Mouse (Mus musculus) ES-CJ7 (cell line): Measurements from ENCODE around the gene Col7a1.

ENCODE experiments used
- DNase-seq: peaks from one replicate; pipeline ENCODE4 v3.0.0; 2011; ENCODE audit warnings: low read depth, low spot score

The Col7a1 gene

DNA sequence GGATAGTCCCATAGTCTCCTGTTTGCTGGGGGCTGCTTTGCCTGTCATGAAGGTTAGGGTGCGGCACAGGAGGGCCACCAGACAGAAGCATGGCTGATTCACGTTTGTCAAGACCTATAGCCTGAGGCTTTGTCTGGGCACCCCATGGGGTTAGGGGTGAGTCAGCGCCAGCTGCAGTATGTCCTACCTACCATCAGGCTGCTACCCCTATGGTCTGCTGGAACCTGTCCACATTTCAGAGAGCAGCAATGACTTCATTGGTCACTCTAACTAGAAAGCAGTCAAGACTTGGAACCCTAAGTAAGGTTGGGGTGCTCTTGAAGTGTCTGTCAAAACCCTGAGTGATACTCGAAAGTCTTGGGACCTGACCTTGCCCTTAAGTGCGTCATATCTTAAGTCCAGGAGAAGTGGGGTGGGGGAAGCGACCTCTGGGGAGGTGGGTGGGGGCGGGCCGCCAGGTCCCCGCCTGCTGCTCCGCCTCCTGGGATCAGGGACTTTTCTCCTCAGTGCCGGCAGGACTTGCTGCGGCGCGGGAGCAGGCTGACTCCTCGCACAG is at the start of gene Col7a1:
Gene Col7a1, plus strand, starts transcription at position 506 of the 556 bp plus-strand sequence.
- DNase-seq: no peak

DNA sequence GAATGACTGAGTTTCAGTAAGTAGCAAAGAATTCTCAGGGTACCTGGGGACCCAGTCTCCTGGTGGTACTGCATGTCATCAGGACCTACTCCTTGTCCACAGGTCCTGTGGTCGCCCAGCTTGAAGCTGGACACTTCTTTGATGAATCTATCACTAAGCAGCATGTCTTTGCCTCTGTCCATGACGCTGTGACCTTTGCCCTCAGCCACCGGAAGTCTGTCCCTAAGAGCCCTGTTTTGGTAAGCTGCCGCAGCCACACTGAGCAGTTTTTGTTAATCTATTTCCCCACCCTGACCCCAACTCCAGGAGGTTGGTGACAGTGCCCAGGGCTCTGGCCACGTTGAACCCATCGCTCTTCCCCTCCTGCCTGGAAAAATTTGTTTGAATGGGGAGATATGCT is 41.1 kb upstream of the Col7a1 start:
- no peak for DNase-seq

DNA sequence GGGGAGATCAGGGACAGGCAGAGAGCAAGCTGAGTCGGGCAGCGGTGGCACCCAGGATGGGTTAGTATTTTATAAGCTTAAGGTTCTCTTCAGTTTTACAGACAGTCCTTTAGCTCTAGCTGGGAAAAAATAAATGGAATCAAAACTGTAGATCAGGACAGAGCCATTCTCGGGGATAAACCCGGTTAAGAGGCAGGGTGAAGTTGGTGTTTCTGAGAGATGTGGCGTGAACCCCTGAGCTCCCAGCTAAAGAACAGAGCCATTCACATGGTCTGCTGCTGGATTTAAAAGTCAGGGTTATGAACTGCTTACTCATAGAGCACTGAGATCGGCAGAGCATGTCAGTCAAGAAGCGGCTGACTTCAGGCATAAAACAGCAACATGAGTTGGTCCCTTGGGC is 40.2 kb upstream of the Col7a1 start:
- no peak for DNase-seq

DNA sequence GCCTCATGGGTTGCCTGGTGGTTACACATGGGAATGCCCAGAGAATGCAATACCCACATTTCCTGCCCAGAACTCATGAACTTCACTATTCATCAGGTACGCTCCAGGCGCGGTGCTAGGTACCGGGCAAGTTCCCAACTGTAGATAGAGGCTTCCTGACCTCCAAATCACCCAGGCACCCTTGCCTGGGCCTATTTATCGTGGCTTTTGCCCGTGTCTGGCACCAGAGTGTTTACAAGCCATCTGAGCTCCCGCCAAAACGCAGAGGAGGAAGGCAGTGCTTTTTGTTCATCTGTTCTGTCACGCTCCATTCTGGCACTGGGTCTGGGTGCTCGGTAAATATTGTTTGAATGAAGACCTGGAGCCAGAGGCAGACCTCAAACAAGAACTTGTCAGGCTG is 39.8 kb upstream of the Col7a1 start:
- no peak for DNase-seq

DNA sequence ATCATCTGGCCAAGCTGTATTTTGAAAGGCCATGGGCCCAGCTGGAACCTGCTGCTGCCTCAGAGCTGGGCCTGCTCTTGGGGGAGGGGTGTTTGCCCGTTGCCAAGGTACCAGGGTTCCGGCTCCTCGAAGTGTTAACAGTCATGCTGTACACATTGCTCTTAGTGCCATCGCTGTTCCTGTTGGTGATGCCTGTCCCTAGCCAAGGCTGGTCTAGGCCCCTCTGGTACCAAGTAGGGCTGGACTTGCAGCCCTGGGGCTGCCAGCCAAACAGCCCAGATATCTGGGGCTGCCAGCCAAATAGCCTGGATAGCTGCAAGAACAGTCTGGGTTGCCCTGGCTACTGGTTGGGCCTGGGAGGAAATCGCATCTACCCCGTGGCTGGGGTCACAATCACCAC is 38.9 kb upstream of the Col7a1 start, which contains the start of gene Tmem89:
Gene Tmem89, plus strand, starts transcription at position 129 of the 400 bp plus-strand sequence.
- no peak for DNase-seq

DNA sequence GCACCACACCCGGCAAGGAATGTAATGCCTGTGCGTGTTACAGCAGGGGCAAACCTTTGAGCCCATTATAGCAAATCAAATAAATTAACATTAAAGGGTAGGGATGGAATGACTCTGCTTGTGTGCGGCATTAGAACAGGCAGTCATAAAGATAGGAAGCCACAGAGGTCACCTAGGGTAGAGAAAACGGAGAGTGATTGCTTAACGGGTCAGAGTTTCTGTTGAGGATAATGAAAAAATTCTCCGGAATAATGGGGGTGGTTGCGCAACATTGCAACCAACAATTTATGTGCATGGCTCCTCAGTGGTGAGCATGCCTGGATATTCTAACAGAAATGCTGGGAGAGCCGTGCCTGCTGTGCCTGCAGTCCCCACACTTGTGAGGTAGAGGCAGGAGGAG is 27.5 kb upstream of the Col7a1 start:
- no peak for DNase-seq

DNA sequence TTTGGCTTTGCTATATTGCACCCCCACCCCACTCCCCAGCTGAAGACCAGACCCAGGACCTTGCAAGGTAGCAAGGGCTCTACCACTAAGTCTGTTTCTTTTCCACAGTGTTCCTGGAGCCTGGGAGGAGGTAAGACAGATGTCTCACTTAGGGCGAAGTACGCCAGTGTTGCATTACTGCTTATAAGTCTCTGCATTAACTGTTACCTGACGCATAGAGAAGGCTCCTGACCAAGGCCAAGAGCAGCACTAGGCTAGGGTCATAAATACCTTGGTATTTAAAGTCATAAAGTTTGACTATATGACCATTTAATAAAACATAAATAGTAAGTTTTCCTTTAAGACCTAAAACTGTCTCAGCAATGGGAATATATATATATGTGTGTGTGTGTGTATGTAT is 25.0 kb upstream of the Col7a1 start:
- DNase-seq: no peak

DNA sequence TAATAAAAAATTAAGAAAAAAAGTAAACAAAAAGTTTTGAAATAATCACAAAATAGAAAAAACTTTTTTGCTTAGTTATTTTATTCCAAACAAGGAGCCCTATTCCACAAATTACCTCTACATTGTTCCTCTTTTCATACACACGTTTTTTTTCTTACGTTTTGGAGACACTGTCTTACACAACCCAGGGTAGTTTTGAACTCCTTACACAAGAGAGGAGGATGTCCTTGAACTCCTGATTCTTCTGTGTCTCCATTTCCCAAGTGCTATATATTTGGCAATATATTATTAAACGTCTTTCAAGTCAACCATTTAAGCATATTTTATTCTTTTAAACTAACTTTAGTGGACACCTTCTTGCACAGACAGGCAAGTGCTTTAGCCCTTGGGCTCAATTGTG is 17.4 kb upstream of the Col7a1 start:
- DNase-seq: no peak

DNA sequence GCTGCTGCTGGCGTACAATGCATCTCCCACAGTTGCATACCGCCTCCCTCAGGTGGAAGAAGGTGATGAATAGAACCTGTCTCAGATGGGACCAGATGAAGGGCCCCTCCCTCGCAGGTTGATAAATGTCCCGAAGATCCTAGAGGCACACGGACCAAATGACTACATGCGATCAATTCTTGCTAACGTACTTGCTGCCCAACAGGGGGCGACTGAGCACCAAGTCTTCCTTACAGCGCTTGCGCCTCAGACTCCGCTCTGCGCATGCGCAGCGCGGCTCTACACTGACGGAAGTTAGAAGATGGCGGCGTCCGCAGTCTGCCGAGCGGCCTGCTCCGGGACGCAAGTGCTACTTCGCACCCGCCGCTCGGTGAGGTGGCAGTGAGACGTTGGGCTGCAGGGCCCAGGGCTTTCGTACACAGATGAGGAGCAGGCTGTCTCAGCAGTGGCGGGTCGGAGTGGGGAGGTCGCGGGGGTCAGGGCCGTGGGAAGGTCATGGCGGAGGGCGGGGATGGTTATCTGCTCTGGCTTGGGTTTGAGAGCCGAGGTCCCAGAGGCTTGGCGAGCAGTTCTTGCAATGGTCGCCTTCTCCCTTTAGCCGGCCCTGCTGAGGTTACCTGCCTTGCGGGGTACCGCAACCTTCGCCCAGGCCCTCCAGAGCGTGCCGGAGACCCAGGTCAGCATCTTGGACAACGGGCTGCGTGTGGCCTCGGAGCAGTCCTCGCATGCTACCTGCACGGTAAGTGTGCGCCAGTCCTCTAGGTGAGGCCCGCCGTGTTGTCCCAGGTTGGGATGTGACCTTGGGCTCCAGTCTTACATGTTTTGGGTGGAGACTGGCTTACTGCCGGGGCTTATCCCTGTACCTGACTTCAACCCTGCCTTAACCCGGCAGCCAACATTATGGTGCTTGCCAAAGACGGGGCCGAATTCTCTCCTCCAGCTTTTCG is 16.7 kb upstream of the Col7a1 start, which contains the start of gene Uqcrc1:
Gene Uqcrc1, plus strand, starts transcription at position 216 of the 947 bp plus-strand sequence.
- DNase-seq: peak; percentile 100

DNA sequence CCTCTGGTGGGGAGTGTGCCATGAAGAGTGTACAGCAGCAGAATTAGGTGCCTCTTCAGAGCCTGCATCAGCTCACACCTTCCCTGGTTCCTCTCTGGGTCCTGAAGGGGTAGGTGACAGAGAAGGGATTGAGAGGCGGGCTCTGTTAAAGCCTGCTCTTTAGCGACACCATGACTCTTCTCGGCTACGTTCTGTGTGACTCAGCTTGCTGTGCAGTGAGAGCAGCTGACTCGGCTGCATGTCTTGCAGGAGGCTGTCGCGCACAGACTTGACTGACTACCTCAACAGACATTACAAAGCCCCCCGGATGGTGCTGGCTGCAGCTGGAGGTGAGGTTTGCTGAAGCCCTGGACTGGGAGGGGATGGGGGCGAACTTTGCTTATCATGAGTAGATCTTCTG is 8.3 kb upstream of the Col7a1 start:
- no peak for DNase-seq

DNA sequence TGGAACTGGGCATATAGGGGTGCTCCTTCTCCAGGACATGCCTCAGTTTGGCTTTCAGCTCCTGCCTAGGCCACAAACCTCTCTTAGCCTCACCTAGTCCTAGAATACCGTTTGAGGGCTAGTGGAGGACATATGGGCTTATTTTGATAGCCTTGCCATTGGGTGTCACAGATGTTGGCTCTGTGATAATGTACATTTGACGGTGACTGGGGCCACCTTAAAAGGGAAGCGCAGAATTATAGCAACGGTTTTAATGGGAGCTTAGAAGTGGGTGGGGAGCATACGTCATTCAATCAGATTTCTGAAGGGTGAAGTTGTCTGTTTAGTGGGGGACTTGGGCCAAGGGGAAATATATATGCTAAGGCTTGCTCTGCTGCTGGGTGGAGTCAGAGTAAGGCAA is 7.8 kb upstream of the Col7a1 start:
- DNase-seq: no peak

DNA sequence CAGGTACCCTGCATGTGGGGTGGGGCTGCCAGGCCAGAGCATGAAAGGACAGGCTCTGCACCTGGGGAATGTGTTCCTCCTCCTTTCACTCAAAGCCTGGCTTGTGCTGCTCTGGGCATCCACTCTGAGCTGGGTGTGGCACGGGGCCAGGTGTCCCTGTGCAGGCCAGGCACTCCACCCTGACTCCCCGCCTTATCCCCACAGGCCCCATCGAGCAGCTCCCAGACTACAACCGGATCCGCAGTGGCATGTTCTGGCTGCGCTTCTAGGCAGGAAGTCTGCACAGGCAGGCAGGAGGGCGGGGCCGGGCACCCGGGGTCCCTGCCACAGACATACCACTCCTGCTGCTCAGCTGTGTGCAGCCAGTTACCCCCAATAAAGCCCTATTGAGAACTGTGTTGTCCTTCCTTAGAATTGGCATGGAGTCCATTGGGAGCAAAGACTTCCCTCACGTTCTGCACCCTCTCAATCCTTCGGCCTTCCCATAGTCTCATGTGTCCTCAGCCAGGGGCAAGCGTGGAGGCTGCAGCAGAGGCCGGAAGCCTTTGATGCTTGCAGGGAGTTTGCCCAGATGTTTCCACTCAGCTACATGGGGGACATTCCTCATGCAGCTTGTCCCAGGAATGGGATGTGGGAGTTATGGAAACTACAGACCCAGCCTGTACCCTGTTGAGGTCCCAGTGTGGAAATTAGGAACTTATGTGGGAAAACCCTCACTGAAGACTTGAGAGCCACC is 4.0 kb upstream of the Col7a1 start:
- DNase-seq: no peak

DNA sequence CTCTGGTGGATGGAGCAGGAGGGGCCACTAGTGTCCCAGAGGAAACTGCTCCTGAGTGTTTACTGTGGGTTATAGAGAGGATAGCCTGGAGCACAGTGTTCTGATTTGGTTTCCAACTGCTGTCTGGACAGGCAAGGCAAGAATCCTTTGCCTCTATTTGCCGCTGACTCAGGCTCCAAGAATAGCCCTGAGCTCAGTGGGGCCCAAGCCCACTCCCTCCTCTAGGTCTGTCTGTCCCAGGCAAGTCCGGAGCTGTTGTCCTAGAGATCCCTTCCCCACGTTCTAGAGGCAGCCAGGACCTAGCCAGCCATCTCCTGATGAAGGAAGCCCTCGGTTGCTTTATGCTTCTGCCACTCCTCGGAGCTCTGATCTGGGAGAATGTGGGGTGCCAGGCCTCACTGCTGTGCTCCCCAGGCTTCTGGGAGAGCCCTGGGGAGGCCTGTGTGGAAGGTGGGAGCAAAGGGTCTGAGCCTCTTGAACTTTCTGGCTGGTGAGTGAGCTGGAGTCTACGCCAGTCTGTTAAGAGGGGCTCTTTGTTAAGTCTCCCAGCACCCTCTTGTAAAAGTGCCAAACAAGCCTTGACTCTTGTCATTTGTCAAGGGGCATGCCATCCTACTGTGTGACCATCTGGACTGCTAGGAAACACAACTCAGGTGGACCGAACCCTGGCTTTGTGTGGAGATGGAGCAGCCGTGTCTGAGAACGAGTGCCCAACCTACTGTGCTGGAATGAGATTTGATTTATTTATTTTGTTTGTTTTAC is 3.2 kb upstream of the Col7a1 start:
- no peak for DNase-seq

DNA sequence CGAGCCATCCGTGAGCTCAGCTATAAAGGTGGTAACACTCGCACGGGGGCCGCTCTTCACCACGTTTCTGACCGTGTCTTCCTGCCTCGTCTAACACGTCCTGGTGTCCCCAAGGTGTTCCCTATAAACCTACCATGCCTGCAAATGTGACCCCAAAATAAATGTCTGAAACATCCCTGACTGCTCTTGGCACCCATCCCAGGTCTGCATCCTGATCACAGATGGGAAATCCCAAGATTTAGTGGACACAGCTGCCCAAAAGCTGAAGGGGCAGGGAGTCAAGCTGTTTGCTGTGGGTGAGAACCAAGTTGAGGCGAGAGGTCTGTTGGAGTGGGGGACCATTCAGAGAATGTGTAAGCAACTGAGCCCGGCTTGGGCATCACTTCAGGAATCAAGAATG is 1.9 kb downstream of the Col7a1 start:
- DNase-seq: no peak

DNA sequence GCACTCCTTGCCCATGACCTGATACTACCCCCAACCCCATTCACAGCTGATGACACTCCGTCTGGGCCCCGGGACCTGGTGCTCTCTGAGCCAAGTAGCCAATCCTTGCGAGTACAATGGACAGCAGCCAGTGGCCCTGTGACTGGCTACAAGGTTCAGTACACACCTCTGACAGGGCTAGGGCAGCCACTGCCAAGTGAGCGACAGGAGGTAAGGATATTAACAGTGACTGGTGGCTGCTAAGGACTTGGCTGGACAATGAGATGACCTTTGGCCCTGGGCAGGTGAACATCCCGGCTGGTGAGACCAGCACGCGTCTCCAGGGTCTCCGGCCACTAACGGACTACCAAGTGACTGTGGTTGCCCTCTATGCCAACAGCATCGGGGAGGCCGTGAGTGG is 2.5 kb downstream of the Col7a1 start:
- DNase-seq: no peak

DNA sequence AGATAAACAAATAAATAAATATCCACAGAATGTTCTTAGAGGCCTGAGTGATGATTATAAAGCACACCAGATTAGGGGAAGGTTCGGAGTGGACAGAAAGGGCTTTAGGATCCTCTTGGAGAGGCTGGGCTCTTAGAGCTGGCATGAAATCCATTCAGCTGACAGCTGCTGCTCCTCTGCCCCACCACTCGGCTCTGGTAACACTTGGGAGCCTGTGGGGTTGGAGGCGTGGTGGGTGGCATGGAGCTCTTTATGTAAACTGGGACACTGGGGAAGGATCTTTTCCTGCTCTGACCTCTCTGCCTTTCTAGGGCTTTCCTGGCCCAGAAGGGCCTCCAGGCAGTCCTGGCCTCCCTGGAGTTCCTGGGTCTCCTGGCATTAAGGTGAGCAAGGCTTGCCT is 10.2 kb downstream of the Col7a1 start:
- no peak for DNase-seq

DNA sequence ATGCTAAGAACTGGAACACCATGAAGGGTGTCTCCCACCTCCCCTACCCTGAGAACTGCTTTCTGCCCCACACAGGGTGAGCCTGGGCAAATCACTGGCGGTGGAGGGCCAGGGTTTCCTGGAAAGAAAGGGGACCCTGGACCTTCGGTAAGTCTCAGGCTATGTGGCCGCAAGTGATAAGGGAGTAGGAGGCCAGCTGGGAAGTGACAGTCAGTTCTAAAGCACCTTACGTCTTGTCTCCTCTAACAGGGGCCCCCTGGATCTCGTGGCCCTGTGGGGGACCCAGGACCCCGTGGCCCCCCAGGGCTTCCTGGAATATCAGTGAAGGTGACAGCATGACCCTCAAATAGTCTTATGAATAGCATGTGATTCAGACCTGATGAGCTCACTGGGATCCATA is 11.0 kb downstream of the Col7a1 start:
- DNase-seq: no peak

DNA sequence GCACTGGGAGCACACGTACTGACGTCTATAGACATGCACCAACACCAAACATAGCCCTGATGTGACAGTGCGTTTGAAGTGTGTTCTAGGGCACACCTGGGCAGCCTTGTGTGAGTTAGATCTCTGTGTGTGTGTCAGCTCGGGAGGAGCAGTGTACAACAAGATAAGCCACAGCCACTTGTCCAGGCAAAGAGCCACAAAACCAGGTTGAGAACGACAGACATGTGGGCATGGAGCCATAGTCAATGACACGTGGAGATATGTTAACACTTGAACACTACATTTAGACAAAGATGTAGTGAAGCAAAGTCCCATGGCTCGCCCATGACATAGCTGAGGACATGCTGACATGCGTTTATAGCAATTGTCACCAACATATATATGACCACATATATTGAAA is 17.2 kb downstream of the Col7a1 start:
- no peak for DNase-seq

DNA sequence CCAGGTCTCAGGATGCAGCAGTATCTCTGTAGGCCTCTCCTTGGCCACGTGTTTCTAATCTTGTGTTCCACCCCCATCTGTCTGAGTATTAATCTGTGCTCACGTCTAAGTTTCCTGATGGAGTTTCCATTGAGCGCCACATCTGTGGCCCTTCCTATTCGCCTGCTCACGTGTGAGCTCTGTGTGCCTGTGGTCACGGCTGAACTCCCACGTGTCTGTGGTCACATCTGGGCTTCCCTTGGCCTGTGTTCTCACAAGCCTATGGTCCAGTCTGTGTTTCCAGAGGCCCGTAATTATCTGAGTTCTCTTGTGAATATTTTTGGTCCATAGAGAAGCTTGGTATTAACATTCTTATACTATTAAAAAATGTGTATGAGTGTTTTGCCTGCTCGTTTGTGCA is 23.1 kb downstream of the Col7a1 start:
- DNase-seq: no peak

DNA sequence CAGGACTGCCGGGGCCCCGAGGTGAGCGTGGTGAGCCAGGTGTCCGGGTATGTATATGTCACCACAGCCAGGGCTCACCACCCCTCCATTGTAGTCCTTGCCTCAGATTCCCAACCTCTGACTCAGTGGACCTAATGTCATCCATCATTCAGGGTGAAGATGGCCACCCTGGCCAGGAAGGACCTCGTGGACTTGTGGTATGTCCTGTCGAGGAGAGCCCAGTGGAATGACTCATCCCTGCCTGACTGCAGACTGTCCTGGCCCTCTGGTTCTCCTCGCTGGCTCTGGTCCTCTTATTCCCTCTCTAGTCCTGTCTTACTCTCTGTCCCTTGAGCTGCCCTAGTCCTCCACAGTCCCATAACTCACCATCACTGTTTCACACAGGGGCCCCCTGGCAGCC is 24.6 kb downstream of the Col7a1 start:
- DNase-seq: no peak

DNA sequence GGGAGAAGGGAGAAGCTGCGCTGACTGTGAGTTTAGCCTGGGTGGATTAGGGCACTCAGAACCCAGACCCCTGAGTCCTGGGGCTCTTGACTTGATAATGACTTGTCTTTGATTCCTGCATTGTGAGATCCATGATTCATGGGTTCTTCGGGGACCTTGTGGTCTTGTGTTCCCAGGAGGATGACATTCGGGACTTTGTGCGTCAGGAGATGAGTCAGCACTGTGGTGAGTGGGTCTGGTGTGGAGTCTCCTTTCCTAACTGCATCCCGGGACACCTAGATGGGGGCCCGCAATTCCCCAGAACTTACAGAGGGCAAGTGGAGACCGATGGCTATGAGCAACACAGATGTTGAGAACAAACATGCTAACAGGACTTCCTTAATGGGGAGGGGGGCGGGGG is 29.1 kb downstream of the Col7a1 start:
- DNase-seq: no peak

DNA sequence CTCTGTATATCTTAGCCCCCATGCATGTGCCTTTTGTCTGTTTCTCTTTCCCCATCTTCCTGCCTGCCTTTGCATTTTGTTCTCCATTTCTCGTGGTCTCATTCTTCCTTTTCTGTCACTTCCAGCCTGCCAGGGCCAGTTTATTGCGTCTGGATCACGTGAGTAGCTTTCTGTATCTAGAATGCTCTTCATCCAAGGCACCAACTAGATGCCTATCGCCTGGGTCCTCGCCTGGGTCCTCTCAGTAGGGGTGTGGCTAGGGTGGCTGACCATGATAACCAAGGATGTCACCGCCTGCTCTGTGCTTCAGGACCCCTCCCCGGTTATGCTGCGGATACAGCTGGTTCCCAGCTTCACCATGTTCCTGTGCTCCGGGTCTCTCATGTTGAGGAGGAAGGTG is 29.8 kb downstream of the Col7a1 start:
- no peak for DNase-seq
